Mouse (Mus musculus) heart, adult 2 months (tissue): ENCODE measurements at regions not wholly inside any gene's neighbourhood (a gene's known extent, or its start where the extent isn't known, plus 50 kb on each side); places are given as distances from the start of the nearest gene placed in this dataset.

Experiments
- DNase-seq, 2 experiments: peaks; one replicate each; pipeline ENCODE4 v3.0.0; 2021
- H3K27ac ChIP-seq: fragments of 200-600 bp; 2 replicates; pipeline ENCODE4 v1.8.1; 2022
- H3K27me3 ChIP-seq: fragments of 200-500 bp; 2 replicates; pipeline ENCODE4 v1.6.1; 2012; ENCODE audit warnings: mild to moderate bottlenecking, low read length, inconsistent platforms, mixed read lengths; ENCODE audit not compliant: control insufficient read depth, insufficient read depth
- H3K36me3 ChIP-seq: fragments of 200-500 bp; 2 replicates; pipeline ENCODE4 v1.6.1; 2012; ENCODE audit warnings: low read length, inconsistent platforms; ENCODE audit not compliant: control insufficient read depth, insufficient read depth
- H3K4me1 ChIP-seq: fragments of 200-500 bp; 2 replicates; pipeline ENCODE4 v1.6.1; 2011; ENCODE audit warnings: low read length; ENCODE audit not compliant: control insufficient read depth, insufficient read depth
- H3K4me3 ChIP-seq: fragments of 200-600 bp; 2 replicates; pipeline ENCODE4 v1.8.1; 2022
- H3K79me2 ChIP-seq: fragments of 200-500 bp; replicated peaks from 2 replicates; pipeline ENCODE4 v1.6.1; 2012; ENCODE audit warnings: mild to moderate bottlenecking, inconsistent platforms, low read length, moderate library complexity, mixed read lengths; ENCODE audit not compliant: control insufficient read depth, insufficient read depth
- H3K9ac ChIP-seq: fragments of 200-500 bp; 2 replicates; pipeline ENCODE4 v1.6.1; 2012; ENCODE audit warnings: low read depth, mild to moderate bottlenecking, control low read depth, inconsistent platforms, low read length, mixed read lengths
- CTCF ChIP-seq: fragments of 200-600 bp; IDR thresholded peaks from 2 replicates; pipeline ENCODE4 v1.8.1; 2022; ENCODE audit warnings: antibody characterized with exemption, mild to moderate bottlenecking, moderate library complexity
- EP300 ChIP-seq: fragments of 200-500 bp; IDR thresholded peaks from 2 replicates; pipeline ENCODE4 v1.6.1; 2011; ENCODE audit warnings: low read depth, low read length, control low read depth; ENCODE audit not compliant: insufficient read depth
- POLR2A ChIP-seq: fragments of 200-500 bp; IDR thresholded peaks from 2 replicates; pipeline ENCODE4 v1.6.1; 2011; ENCODE audit warnings: mild to moderate bottlenecking, low read depth, low read length, control low read depth; ENCODE audit not compliant: insufficient read depth
- WGBS: fragments of 180-500 bp; shearing (Covaris S2); methylation state at CpG from one replicate; pipeline ENCODE4 v1.1.7; 2018; 5-methylcytosine and 5-hydroxymethylcytosine counted together
- intact Hi-C: fragments of 180-260 bp; cut with DNase I; formaldehyde crosslinking; loops from one replicate; pipeline ENCODE4 v1.15.1; 2025

GRCm38 (mm10) chr9:16994169-16994568 lies 493.1 kb upstream of the Fat3 start:
- Histone ChIP-seq H3K36me3 (no peaks in the 10 kb centered on the region), H3K4me3 (no peak overlapping the region), H3K4me1 (no peaks in the 10 kb centered on the region), H3K27ac (no peak overlapping the region), H3K9ac (no peak overlapping the region), H3K79me2 (no peaks in the 10 kb centered on the region), H3K27me3 (no peaks in the 10 kb centered on the region)
- TF ChIP-seq POLR2A (no peak), CTCF (no peak), EP300 (no peak)
- intact Hi-C loops, result no loop called here
- DNase-seq, result peak; percentile 15 to 41
- 12% methylated on average over 2 of the region's 2 CpGs for WGBS

- intact Hi-C loops, result no loop called here
- TF ChIP-seq CTCF (no peak), EP300 (no peak), POLR2A (no peak)
- 31% methylated on average over 3 of the region's 3 CpGs for WGBS
These were observed 487.0 kb upstream of the Fat3 start for GRCm38 (mm10) chr9:16988114-16988513.

GRCm38 (mm10) chr9:16977321-16977720 lies 476.2 kb upstream of the Fat3 start:
- Histone ChIP-seq H3K27me3 (no peaks in the 10 kb centered on the region), H3K79me2 (no peaks in the 10 kb centered on the region), H3K4me1 (no peaks in the 10 kb centered on the region), H3K9ac (no peak overlapping the region), H3K27ac (no peak overlapping the region), H3K4me3 (no peak overlapping the region), H3K36me3 (no peaks in the 10 kb centered on the region)
- intact Hi-C loops, result no loop called here
- TF ChIP-seq EP300, result no peak
- no peak for TF ChIP-seq CTCF
- TF ChIP-seq POLR2A, result no peak
- WGBS, result 71% methylated on average over 5 of the region's 5 CpGs
- no peak for DNase-seq

More at GRCm38 (mm10) chr9:16988114-16988513, 487.0 kb upstream of the Fat3 start:
- Histone ChIP-seq H3K9ac (no peak overlapping the region), H3K4me3 (no peak overlapping the region), H3K4me1 (no peaks in the 10 kb centered on the region), H3K36me3 (no peaks in the 10 kb centered on the region), H3K79me2 (no peaks in the 10 kb centered on the region), H3K27me3 (no peaks in the 10 kb centered on the region), H3K27ac (no peak overlapping the region)
- no peak for DNase-seq

GRCm38 (mm10) chr9:16970373-16970772 lies 469.3 kb upstream of the Fat3 start:
- H3K4me1 ChIP-seq, result no peaks in the 10 kb centered on the region
- TF ChIP-seq EP300 (no peak), CTCF (no peak), POLR2A (no peak)
- no peaks in the 10 kb centered on the region for H3K27me3 ChIP-seq
- DNase-seq, result no peak
- no peak overlapping the region for H3K27ac ChIP-seq
- H3K79me2 ChIP-seq, result no peaks in the 10 kb centered on the region
- H3K9ac ChIP-seq, result no peak overlapping the region
- no peak overlapping the region for H3K4me3 ChIP-seq
- 51% methylated on average over 4 of the region's 4 CpGs for WGBS
- intact Hi-C loops, result no loop called here
- no peaks in the 10 kb centered on the region for H3K36me3 ChIP-seq

- no peaks in the 10 kb centered on the region for H3K36me3 ChIP-seq
- TF ChIP-seq EP300 (no peak), POLR2A (no peak), CTCF (no peak)
- no peaks in the 10 kb centered on the region for H3K27me3 ChIP-seq
- H3K79me2 ChIP-seq, result no peaks in the 10 kb centered on the region
- intact Hi-C loops, result no loop called here
- no peak overlapping the region for H3K27ac ChIP-seq
- H3K4me3 ChIP-seq, result no peak overlapping the region
- no peaks in the 10 kb centered on the region for H3K4me1 ChIP-seq
- no peak overlapping the region for H3K9ac ChIP-seq
- 66% methylated on average over 1 of the region's 1 CpGs for WGBS
- DNase-seq, result no peak
These were observed 432.5 kb upstream of the Fat3 start for GRCm38 (mm10) chr9:16933602-16934001.

GRCm38 (mm10) chr9:16931586-16931985 lies 430.5 kb upstream of the Fat3 start:
- no peak for DNase-seq
- Histone ChIP-seq H3K27ac (no peak overlapping the region), H3K9ac (no peak overlapping the region), H3K4me3 (no peak overlapping the region), H3K27me3 (no peaks in the 10 kb centered on the region), H3K4me1 (no peaks in the 10 kb centered on the region), H3K36me3 (no peaks in the 10 kb centered on the region), H3K79me2 (no peaks in the 10 kb centered on the region)
- intact Hi-C loops, result no loop called here
- TF ChIP-seq POLR2A, result no peak
- no peak for TF ChIP-seq EP300
- no peak for TF ChIP-seq CTCF
- WGBS, result 76% methylated on average over 3 of the region's 3 CpGs
